Mouse (Mus musculus): ENCODE data around the gene Fbxw24.

DNA sequence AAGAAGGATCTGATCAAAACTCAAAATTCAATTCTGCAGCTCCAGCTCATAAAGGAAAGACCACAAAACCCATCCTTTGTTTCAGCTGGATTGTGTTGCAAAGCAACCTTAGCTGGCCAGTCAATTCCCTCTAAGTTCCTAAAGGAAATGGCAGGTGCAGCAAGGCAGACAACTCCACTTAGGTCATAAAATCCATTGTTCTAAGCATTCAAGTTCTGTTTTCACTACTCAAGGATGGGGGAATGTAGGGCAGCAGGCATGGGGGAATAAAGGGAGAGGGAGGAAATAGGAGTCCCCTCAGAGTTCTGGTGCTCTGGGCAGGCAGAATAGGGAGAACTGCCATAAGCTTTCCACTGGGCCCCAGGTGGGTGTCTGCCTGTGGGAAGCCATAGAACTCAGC, 28.6 kb downstream of the Fbxw24 start:
- TF ChIP-seq CTCF (IDR thresholded peaks at IDR 0.05; ENCODE audit: extremely low read depth, insufficient read depth, insufficient read length, insufficient replicate concordance) (no peak), POLR2A (IDR thresholded peaks at IDR 0.05; ENCODE audit: low read depth, low read length) (no peak)
